Mouse (Mus musculus) thymus, adult 2 months (tissue): ENCODE results near the gene Brd3.

Source experiments
- CTCF ChIP-seq: fragments of 200-500 bp; IDR thresholded peaks from 2 replicates; pipeline ENCODE4 v1.5.1; 2012; ENCODE audit warnings: mild to moderate bottlenecking, control low read depth, low read length, moderate library complexity, borderline replicate concordance; ENCODE audit not compliant: control insufficient read depth, poor library complexity, insufficient read depth; ENCODE audit errors: extremely low read depth
- POLR2A ChIP-seq: fragments of 200-500 bp; IDR thresholded peaks from 2 replicates; pipeline ENCODE4 v1.6.1; 2012; ENCODE audit warnings: mild to moderate bottlenecking, low read length, control low read depth, moderate library complexity; ENCODE audit not compliant: control insufficient read depth, poor library complexity, insufficient read depth; ENCODE audit errors: extremely low read depth

- peak; percentile 17; the same call in 1 of the 2 replicates for TF ChIP-seq CTCF
- no peak for TF ChIP-seq POLR2A
These were observed 59.7 kb downstream of the Brd3 start for GRCm38 (mm10) chr2:27447782-27448181.
